Mouse (Mus musculus) brown adipose tissue, adult 24 weeks (tissue): ENCODE data around the gene Olfr446. TPM values are rescaled to one million over a fixed set of nuclear protein-coding genes. Genes with fewer than 3 reads are reported as not detected.

Experiments
- H3K27ac ChIP-seq: fragments of 200-500 bp; replicated peaks from 2 replicates; pipeline ENCODE4 v1.5.1; 2012; ENCODE audit warnings: low read depth, mild to moderate bottlenecking, low read length
- H3K4me1 ChIP-seq: fragments of 200-500 bp; 2 replicates; pipeline ENCODE4 v1.6.1; 2012; ENCODE audit warnings: low read length, mixed read lengths; ENCODE audit not compliant: control insufficient read depth, insufficient read depth, insufficient read length
- H3K4me3 ChIP-seq: fragments of 200-500 bp; 2 replicates; pipeline ENCODE4 v1.5.1; 2012; ENCODE audit warnings: low read depth, mild to moderate bottlenecking, low read length, moderate library complexity; ENCODE audit not compliant: insufficient read depth
- polyA plus RNA-seq: library from polyadenylated mRNA; stranded (reverse); fragments of >200 nt; gene quantifications from 2 replicates; pipeline ENCODE4 v1.2.4, GENCODE M21; 2012; ENCODE audit not compliant: missing spikeins, insufficient read depth, insufficient read length

Olfr446 gene
- not detected in 2 replicates for polyA plus RNA-seq

- Histone ChIP-seq H3K4me1 (no peaks in the 10 kb centered on the region), H3K4me3 (no peak within 1 kb of the TSS), H3K27ac (no peak within 1 kb of the TSS)
These were observed at the start of gene Olfr446 for GRCm38 (mm10) chr6:42921077-42921476. Gene Olfr446 (plus strand): TSS chr6:42921377.

DNA sequence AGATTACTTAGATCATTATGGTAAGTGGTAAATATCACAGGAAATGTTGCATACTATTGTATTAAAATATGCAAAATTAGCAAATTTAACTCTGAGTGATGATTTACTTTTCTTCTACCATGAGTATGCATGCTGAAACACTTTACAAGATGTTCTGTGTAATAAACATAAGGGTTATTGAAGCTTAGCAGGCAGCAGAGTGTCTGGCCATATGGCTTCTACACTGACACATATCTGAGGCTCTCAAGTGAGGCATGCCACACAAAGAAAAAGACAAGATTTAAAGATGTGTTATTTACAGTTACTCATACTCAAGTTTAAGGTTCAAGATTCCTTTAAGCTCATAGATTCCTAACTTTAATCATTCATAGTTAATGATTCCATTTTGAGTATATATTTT lies 44.9 kb upstream of the Olfr446 start:
- Histone ChIP-seq H3K4me1 (no peaks in the 10 kb centered on the region), H3K27ac (no peak overlapping the region)

GRCm38 (mm10) chr6:42890141-42890540 lies 31.0 kb upstream of the Olfr446 start, which contains the start of gene Olfr448:
Gene Olfr448 (plus strand): TSS chr6:42890441.
- Histone ChIP-seq H3K27ac (no peak within 1 kb of the TSS), H3K4me1 (no peaks in the 10 kb centered on the region), H3K4me3 (no peak within 1 kb of the TSS)

More for the DNA sequence above, 44.9 kb upstream of the Olfr446 start:
- no peak overlapping the region for H3K4me3 ChIP-seq

- no peak overlapping the region for H3K4me3 ChIP-seq
- no peak overlapping the region for H3K27ac ChIP-seq
- H3K4me1 ChIP-seq: no peaks in the 10 kb centered on the region
These were observed 20.8 kb upstream of the Olfr446 start for GRCm38 (mm10) chr6:42900345-42900744.

GRCm38 (mm10) chr6:42908578-42908977 lies 12.6 kb upstream of the Olfr446 start, which contains the start of gene Olfr447:
Gene Olfr447 (plus strand): TSS chr6:42908878.
- no peak within 1 kb of the TSS for H3K4me3 ChIP-seq

GRCm38 (mm10) chr6:42948767-42949166 lies 27.6 kb downstream of the Olfr446 start, which contains the start of gene Olfr444:
Gene Olfr444 (plus strand): TSS chr6:42949067.
- no peaks in the 10 kb centered on the region for H3K4me1 ChIP-seq
- no peak within 1 kb of the TSS for H3K27ac ChIP-seq
- H3K4me3 ChIP-seq: no peak within 1 kb of the TSS

More at GRCm38 (mm10) chr6:42908578-42908977, 12.6 kb upstream of the Olfr446 start, which contains the start of gene Olfr447:
- no peaks in the 10 kb centered on the region for H3K4me1 ChIP-seq
- H3K27ac ChIP-seq: no peak within 1 kb of the TSS

- Histone ChIP-seq H3K27ac (no peak overlapping the region), H3K4me3 (no peak overlapping the region), H3K4me1 (no peaks in the 10 kb centered on the region)
These were observed 59.2 kb downstream of the Olfr446 start for GRCm38 (mm10) chr6:42980377-42980776.

Other genes starting within 250 kb of the Olfr446 start
- 7.3 and 8.3 TPM in 2 replicates for gene Tcaf1, start 211.3 kb upstream of the Olfr446 start, polyA plus RNA-seq
- not detected in 2 replicates for gene Olfr453, start 182.0 kb upstream of the Olfr446 start, polyA plus RNA-seq
- gene Olfr38, start 165.0 kb upstream of the Olfr446 start, polyA plus RNA-seq: not detected in 2 replicates
- not detected in 2 replicates for gene Olfr452, start 136.3 kb upstream of the Olfr446 start, polyA plus RNA-seq
- gene Olfr450, start 109.4 kb upstream of the Olfr446 start, polyA plus RNA-seq: not detected in 2 replicates
- not detected in 2 replicates for gene Olfr449, start 87.0 kb upstream of the Olfr446 start, polyA plus RNA-seq
- gene Olfr448, start 30.9 kb upstream of the Olfr446 start, polyA plus RNA-seq: not detected in 2 replicates
- gene Olfr447, start 12.5 kb upstream of the Olfr446 start, polyA plus RNA-seq: not detected in 2 replicates
- not detected in 2 replicates for gene Olfr444, start 27.7 kb downstream of the Olfr446 start, polyA plus RNA-seq
- gene Olfr441, start 185.0 kb downstream of the Olfr446 start, polyA plus RNA-seq: not detected in 2 replicates
- gene Olfr237-ps1, start 225.2 kb downstream of the Olfr446 start, polyA plus RNA-seq: not detected in 2 replicates
- gene Olfr437, start 241.9 kb downstream of the Olfr446 start, polyA plus RNA-seq: not detected in 2 replicates